Mouse (Mus musculus) urinary bladder, adult 18-20 months (tissue): ENCODE results near the gene Zfp846.
"Not testable (repeated sequence)": the region's sequence is repeated elsewhere in the genome, so short reads cannot be mapped to it uniquely, and the experiment has no call there.

Source experiments
- DNase-seq, 2 experiments: peaks; one replicate each; pipeline ENCODE4 v3.0.0; 2022; ENCODE audit warnings: low spot score in 2 of 2, mixed read lengths in 2 of 2

Gene Zfp846

GRCm38 (mm10) chr9:20581175-20581634 lies at the start of gene Zfp846:
TSS of gene Zfp846 (plus strand) at chr9:20581291.
- peak; percentile 98 to 99 for DNase-seq

DNA sequence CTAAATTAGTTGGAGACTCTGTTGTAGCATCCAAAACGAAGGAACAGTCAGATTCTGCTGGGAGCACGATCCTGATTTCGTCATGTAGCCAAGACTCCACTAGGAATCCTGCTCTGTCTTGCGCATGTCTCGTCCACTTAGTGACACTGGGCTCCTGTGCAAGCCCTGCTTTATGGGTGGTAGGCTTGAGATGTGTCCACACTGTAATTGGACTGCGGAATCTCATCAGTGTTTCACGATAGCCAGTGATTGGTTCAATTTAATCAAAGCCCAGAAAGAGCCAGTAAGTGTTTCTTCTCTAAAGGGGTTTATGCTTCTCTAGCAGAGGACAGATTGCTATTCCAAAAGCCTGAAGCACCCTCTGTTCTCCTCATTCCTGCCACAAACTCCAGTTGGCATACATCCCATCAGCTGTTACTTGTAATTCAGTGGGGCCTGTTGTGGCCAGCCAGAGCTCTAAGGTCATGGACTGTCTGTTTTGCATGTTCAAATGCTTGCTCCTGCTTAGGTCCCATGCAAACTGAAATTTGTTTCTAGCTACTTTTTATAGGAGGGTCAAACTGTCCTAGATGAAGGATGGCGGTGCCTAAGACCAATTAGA lies 46.7 kb upstream of the Zfp846 start:
- DNase-seq = no peak

DNA sequence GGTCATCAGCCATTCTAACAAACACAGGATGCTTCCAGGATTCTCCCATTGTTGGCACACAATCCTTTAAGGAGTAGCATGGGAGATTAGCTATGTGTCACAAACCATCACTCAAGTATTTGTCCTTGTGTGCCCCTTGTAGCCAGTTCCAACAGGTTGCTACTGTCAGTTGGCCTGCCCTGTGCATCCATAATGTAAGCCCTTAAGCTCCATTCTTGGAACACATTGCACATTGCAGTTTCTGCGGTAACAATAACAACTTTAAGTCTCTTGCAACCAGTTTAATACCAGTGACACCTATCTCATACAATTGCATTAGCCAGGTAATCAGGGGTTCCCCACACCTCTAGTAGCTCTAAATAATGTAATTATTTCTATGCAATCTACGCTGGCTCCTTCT lies 44.5 kb upstream of the Zfp846 start:
- DNase-seq = no peak

GRCm38 (mm10) chr9:20543496-20543895 lies 37.6 kb upstream of the Zfp846 start:
- peak; percentile 26 to 30 for DNase-seq

DNA sequence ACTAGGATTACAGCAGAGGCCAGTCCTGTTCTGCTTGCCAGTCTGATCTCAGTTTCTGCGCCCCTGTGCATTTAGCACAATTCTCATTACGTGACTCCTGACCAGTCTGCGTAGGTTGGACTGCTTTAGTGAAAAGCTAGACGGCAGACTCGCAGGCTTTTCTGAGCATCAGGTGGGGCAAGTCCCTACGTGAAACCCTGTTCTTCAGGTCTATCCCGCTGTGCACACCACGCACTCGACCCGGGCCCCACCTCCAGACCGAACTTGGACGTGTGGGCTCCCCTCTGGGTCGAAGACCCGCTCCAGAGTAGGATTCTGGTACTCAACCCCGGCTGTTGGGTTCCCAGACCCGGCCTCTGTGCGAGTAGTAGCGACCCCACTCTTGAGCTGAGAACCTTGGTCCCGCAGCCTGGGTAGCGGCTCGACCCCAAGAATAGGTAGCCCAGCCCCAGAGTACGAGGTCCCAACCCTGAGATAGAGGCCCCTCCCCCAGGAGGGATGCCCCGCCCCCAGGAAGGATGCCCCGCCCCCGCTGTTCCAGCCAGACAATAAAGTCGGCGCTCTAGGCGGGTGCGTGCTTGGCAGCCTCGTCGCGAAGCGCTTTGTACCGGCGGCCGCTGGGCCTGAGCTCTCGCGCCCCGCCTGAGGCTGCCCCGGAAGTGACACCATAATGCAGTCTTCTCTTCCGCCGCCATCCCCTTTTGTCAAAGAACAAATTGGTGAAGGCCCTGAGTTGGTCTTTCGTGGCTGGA lies 36.8 kb upstream of the Zfp846 start:
- peak; percentile 84 to 88 for DNase-seq

- DNase-seq = no peak
Observed at GRCm38 (mm10) chr9:20545151-20545550, 35.9 kb upstream of the Zfp846 start.

DNA sequence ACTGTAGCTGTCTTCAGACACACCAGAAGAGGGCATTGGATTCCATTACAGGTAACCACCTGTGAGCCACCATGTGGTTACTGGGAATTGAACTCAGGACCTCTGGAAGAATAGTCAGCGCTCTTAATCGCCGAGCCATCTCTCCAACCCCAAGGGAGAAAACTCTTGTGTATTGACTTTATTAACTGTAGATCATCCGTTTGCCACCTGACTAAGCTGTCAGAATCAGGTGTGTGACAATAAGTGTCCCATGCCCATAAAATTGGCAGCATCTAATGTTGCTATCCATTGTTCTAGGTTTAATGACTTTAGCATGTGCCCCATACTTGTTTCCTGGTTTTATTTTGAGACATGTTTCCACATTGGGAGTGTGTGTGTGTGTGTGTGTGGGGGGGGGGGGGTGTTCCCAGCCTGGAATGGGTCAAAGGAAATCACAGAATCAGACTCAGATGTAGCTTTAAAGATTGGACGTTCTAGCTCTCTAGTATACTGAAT lies 29.3 kb upstream of the Zfp846 start:
- DNase-seq = no peak

DNA sequence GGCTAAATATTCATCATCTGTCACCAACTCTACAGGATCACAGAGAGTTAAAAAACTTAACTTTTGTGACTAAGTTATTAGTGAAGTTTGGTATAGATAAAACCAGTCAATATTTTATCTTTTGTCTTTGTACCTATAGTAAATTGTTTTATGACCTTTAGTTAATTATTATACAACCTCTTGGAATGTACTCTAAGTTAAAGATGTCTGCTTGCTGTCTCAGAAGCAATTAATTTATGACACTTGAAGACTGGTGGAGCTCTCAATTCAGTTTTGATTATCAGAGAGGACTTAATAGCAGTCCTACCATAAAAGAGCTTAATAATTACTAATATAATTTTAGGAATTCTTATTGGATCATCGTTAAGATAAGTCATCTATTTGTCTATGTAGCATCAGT lies 28.4 kb upstream of the Zfp846 start:
- no peak for DNase-seq

GRCm38 (mm10) chr9:20562177-20562576 lies 18.9 kb upstream of the Zfp846 start:
- no peak for DNase-seq

DNA sequence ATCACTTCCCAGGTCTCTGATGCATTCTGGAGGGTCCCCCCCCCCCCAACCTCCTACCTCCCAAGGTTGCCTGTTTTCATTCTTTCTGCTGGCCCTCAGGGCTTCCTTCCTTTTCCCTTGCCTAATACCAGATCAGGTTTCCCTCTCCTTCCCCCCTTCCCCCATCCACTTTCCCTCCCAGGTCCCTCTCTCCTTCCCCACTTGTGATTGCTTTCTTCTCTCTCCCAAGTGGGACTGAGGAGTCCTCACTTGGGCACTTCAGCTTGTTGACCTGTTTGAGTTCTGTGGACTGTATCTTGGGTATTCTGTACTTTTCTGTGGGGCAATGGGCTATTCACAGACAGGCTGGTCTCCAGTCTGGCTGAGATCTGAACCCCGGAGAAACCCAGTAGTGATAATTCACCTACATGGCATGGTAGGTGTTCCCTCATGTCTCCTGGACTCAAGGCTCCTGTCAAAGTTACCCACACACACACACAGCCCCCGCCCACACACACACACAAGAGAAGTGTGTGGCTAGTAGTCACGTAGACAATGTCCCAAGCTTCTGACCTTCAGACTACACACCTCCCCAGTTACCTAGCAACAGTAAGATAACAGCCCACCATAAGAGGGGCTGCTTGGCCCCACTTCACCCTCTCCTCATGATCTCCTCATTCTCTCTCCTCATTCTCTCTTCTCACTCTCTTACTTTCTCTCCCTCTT lies 15.6 kb upstream of the Zfp846 start:
- not testable (repeated sequence) for DNase-seq

DNA sequence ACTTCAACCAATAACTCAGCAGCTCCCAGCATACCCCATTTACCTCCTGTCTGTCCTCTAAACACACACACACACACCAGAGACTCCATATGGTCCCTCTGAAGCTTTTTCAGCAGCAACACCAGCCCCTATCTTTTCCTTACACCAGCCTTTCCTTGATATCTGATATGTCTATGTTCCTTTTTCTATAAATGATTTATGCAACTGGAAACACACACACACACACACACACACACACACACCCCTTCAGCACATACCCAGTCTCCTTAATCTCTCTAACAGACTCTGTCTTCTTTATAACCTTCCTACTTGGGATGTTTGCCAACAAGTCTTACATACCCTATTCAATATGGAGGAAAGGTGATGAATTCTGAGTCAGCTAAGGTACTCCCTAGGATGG lies 10.0 kb upstream of the Zfp846 start:
- DNase-seq = no peak

DNA sequence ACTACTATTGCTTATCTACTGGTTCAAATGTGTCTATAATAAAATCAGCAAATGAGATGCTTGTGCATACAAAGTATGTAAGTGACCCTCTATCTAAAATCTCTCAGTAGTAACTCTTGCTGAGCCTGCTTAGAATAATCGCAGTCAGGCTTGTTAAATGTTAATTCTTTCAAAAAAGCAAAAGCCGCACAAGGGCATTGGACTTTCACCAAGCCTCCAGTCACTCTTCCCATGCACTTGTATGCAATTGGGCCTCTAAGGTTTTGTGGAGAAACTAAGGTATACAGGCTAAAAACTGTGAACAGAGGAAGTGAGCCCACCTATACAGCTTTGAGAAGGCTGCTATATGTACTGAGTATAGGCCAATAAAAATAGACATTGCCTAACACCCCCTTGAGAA lies 4.5 kb upstream of the Zfp846 start:
- no peak for DNase-seq

DNA sequence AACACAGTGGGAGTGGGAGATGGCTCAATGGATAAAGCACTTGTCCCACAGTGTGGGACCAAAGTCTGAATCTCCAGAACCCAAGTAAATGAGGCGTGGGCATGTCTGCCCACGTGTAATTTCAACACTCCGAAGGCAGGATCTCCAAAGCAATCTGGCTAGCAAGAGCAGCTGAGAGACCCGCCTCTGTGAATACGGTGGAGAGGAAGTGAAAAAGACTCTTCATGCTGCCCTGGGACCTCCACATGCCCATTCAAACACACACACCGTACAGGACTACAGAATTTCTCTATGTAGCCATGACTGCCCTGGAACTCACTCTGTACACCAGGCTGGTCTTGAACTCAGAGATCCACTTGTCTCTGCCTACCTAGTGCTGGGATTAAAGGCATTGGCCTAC lies 20.2 kb downstream of the Zfp846 start:
- DNase-seq = no peak

DNA sequence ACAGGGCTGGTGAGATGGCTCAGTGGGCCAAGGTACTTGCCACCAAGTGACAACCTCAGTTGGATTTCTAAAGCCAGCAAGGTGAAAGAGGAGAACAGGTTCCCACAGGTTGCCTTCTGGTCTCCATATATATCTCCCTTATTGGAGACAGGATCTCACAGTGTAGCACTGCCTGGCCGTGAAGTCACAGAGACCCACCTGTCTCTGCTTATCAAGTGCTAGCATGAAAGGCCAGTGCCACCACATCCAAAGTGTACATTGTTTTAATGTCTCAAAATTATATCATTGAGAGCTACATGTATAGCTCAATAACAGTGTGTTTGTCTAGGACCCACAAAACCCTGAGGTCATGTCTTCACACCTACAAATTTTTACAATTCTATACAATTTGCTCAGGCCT lies 25.2 kb downstream of the Zfp846 start:
- DNase-seq = no peak

GRCm38 (mm10) chr9:20607100-20607974 lies 26.2 kb downstream of the Zfp846 start:
- DNase-seq = peak; percentile 80 to 93

DNA sequence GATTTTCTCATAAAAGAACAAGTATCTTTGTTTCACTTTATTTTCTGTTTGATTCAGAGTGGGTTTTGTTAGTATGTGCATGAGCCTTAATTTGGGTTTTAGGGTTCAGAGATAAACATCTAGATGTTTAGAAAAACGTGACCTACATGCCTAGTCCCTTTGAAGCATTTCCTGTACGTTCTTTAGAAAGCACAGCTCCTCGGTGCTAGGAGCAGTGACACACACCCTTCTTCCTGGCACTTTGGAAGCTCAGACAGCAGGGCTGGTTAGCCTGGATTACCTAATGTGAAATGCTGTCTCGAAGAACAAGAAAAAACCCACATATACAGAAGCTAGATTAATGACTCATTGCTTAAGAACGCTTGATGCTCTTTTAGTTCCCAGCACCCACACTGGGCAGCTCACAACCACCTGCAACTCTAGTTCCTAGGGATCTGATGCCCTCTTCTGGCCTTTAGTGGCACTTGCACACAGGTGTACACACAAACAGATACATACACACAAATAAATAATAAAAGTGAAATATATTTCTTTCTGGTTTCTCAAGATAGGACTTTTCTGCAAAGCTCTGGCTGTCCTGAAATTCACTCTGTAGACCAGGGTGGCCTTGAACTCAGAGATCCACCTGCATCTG lies 28.9 kb downstream of the Zfp846 start:
- no peak for DNase-seq

DNA sequence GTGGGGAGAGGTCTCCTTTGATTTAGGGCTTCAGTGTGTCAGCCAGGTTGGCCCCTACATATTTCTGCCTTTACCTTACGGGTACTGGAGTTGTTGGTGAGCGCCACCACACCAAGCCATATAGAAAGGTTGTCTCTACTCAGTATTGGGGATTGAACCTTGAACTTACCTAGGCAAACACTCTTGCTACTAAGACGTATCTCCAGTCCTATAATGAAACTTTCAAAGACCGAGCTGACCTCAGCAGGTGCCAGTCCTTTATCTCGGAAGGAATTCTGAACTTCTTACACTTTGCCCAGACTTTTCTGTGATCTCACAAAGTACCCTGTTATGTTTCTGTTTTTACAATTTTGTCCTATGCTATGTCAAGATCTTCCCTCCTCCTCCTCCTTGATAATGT lies 30.9 kb downstream of the Zfp846 start:
- no peak for DNase-seq

GRCm38 (mm10) chr9:20616685-20617084 lies 35.6 kb downstream of the Zfp846 start:
- DNase-seq = no peak

DNA sequence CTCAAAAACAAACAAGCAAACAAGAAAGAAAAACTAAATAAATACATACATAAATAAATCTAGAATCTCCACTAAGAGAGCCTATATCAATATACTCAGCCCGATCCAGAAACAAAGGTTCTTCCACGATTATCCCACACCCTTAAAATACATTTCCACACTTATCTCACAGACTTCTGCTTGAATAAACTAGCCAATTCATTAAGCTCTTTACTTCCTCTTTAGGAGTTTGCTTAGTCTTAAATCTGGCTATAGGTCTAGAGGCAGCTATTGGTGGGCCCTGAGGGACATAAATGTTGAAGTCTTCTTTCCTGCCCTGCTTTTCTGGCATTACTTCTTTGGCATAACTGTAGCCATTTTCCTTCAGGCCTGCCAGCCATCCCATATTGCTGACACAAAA lies 50.2 kb downstream of the Zfp846 start:
- DNase-seq = no peak

DNA sequence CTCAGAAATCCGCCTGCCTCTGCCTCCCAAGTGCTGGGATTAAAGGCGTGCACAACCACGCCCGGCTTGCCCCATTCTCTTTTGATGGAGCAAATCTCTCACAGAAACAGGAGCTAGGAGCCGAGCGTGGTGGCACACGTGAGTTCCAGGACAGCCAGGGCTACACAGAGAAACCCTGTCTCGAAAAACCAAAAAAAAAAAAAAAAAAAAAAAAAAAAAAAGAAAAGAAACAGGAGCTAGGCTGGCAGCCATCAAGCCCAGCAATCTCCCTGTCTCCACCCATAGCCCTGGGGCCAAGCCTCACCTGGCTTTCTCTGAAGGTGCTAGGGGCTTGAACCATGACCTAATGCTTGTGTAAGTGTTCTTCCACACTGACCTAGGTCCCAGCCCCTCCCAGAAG lies 54.6 kb downstream of the Zfp846 start:
- not testable (repeated sequence) for DNase-seq

- no peak for DNase-seq
Observed at GRCm38 (mm10) chr9:20636256-20636655, 55.2 kb downstream of the Zfp846 start.
